Mouse (Mus musculus) liver, embryonic 14.5 days (tissue): Measurements from ENCODE around the gene Arid1b. TPM values are rescaled to one million over a fixed set of nuclear protein-coding genes. Genes with fewer than 3 reads are reported as not detected.
A peak's percentile ranks its signal among the peaks of the same experiment; 100 is the strongest.

Experiments used
- ATAC-seq: fragments of 200-750 bp; cut with Nextera tagmentation; 2 replicates; pipeline ENCODE4 v1.8.0; 2017; ENCODE audit warnings: moderate number of reproducible peaks, mild to moderate bottlenecking, moderate library complexity; ENCODE audit not compliant: insufficient read depth
- DNase-seq, 3 experiments: peaks; one replicate each; pipeline ENCODE4 v3.0.0-alpha.2; 2012 to 2013; ENCODE audit warnings: low read depth in 3 of 3, low spot score in 3 of 3
- H3K27ac ChIP-seq: fragments of 300-500 bp; sonication (generic); 2 replicates; pipeline ENCODE4 v1.5.1; 2014; ENCODE audit warnings: moderate library complexity, mild to moderate bottlenecking, control low read depth, inconsistent platforms
- H3K27me3 ChIP-seq: fragments of 300-500 bp; sonication (generic); 2 replicates; pipeline ENCODE4 v1.6.1; 2014; ENCODE audit warnings: mild to moderate bottlenecking, low read length, moderate library complexity; ENCODE audit not compliant: control insufficient read depth, insufficient read depth
- H3K36me3 ChIP-seq: fragments of 300-500 bp; sonication (generic); replicated peaks from 2 replicates; pipeline ENCODE4 v1.6.1; 2014; ENCODE audit warnings: low read depth; ENCODE audit not compliant: control insufficient read depth, insufficient read depth
- H3K4me1 ChIP-seq, 2 experiments: fragments of 200-500 bp in 1 of 2; fragments of 300-500 bp in 1 of 2; sonication (generic) in 1 of 2; replicated peaks; 2 replicates each; pipeline ENCODE4 v1.6.1; 2012 to 2014; ENCODE audit warnings: antibody characterized with exemption in 1 of 2, inconsistent platforms in 1 of 2, low read length in 1 of 2; ENCODE audit not compliant: control insufficient read depth in 2 of 2, insufficient read depth in 2 of 2
- H3K4me2 ChIP-seq: fragments of 300-500 bp; sonication (generic); 2 replicates; pipeline ENCODE4 v1.6.1; 2014; ENCODE audit warnings: low read depth, mild to moderate bottlenecking, control low read depth, moderate library complexity
- H3K4me3 ChIP-seq, 2 experiments: fragments of 200-500 bp in 1 of 2; fragments of 300-500 bp in 1 of 2; sonication (generic) in 1 of 2; 2 replicates each; pipeline ENCODE4 v1.5.1; 2012 to 2014; ENCODE audit warnings: low read depth in 2 of 2, low read length in 2 of 2, mild to moderate bottlenecking in 2 of 2, control low read depth in 1 of 2, inconsistent platforms in 1 of 2, moderate library complexity in 1 of 2; ENCODE audit not compliant: insufficient read depth in 1 of 2
- H3K9ac ChIP-seq: fragments of 300-500 bp; sonication (generic); replicated peaks from 2 replicates; pipeline ENCODE4 v1.6.1; 2014; ENCODE audit warnings: mild to moderate bottlenecking, control low read depth, moderate library complexity
- H3K9me3 ChIP-seq: fragments of 300-500 bp; sonication (generic); 2 replicates; pipeline ENCODE4 v1.6.1; 2016; ENCODE audit warnings: low read length, mixed read lengths; ENCODE audit not compliant: control insufficient read depth
- CTCF ChIP-seq: IDR thresholded peaks from 2 replicates; pipeline ENCODE4 v1.5.1; 2016; ENCODE audit warnings: antibody characterized with exemption, low read depth, control low read depth
- EP300 ChIP-seq: IDR thresholded peaks from 2 replicates; pipeline ENCODE4 v1.6.1; 2016; ENCODE audit warnings: antibody characterized with exemption, low read depth
- WGBS: fragments of 180-500 bp; shearing (Covaris S2); extraction: QIAGEN DNeasy Blood & Tissue Kit; methylation state at CpG from one replicate; pipeline ENCODE4 v1.1.7; 2014; ENCODE audit not compliant: insufficient replicate concordance; 5-methylcytosine and 5-hydroxymethylcytosine counted together
- polyA plus RNA-seq, 2 experiments: library from polyadenylated mRNA; depleted of rRNA in 1 of 2; stranded (reverse) in 1 of 2; unstranded in 1 of 2; fragments of >200 nt; fragmentation: Nextera tagmentation in 1 of 2; extraction: Ambion mirVana in 1 of 2; gene quantifications; 2 replicates each; pipeline versions ENCODE4 v1.2.1 to v1.2.3; 2012 to 2014

Arid1b gene
- polyA plus RNA-seq, 2 experiments: 2.6 to 3.1 TPM

DNA sequence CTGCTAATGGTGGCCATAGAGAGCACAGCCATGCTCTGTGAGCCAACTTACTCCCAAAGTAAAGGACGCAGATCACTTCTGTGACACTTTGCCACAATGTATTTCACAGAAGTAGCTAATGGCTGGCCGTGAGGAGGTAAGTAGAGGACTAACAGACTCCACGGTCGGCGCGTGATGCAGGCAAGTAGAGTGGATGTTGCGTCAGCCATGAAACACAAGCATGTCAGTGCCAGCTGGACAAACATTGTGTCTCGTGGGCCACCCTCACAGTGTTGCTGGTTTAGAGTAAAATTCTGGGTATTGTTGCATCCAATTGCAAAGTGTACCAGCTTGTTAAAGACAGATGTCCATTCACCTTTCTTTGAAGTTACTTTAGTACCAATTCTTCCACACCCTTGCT is 213.7 kb downstream of the Arid1b start:
- Histone ChIP-seq H3K9ac (no peak overlapping the region), H3K4me1 (peaks cover 3 to 26% of the 10 kb centered on the region in 2 experiments), H3K4me3 (no peak overlapping the region), H3K27me3 (no peaks in the 10 kb centered on the region), H3K27ac (no peak overlapping the region), H3K9me3 (no peaks in the 10 kb centered on the region), H3K4me2 (no peak overlapping the region), H3K36me3 (no peaks in the 10 kb centered on the region)
- TF ChIP-seq EP300 (no peak), CTCF (no peak)
- ATAC-seq (no peak), DNase-seq (no peak)
- 80% methylated on average over 8 of the region's 8 CpGs for WGBS

- H3K9ac ChIP-seq: no peak overlapping the region
- peak; percentile 67 for TF ChIP-seq CTCF
- TF ChIP-seq EP300: no peak
- no peaks in the 10 kb centered on the region for H3K36me3 ChIP-seq
- H3K4me3 ChIP-seq: no peak overlapping the region
- peaks cover 0 to 24% of the 10 kb centered on the region in 2 experiments; a peak in 2 of 4 replicates for H3K4me1 ChIP-seq
- no peaks in the 10 kb centered on the region for H3K9me3 ChIP-seq
- ATAC-seq: no peak
- 41% methylated on average over 3 of the region's 3 CpGs for WGBS
- DNase-seq: no peak
- H3K27ac ChIP-seq: no peak overlapping the region
- no peaks in the 10 kb centered on the region for H3K27me3 ChIP-seq
- no peak overlapping the region for H3K4me2 ChIP-seq
Observed at GRCm38 (mm10) chr17:5208362-5208761, 214.2 kb downstream of the Arid1b start.

GRCm38 (mm10) chr17:5209076-5209475 is 214.9 kb downstream of the Arid1b start:
- WGBS: 68% methylated on average over 1 of the region's 1 CpGs
- peaks cover 0 to 23% of the 10 kb centered on the region in 2 experiments; a peak in 2 of 4 replicates for H3K4me1 ChIP-seq
- H3K36me3 ChIP-seq: no peaks in the 10 kb centered on the region
- no peak for TF ChIP-seq CTCF
- no peak for TF ChIP-seq EP300
- no peaks in the 10 kb centered on the region for H3K9me3 ChIP-seq
- DNase-seq (no peak), ATAC-seq (no peak)
- no peak overlapping the region for H3K27ac ChIP-seq
- H3K27me3 ChIP-seq: no peaks in the 10 kb centered on the region
- no peak overlapping the region for H3K9ac ChIP-seq
- H3K4me3 ChIP-seq: no peak overlapping the region
- no peak overlapping the region for H3K4me2 ChIP-seq

- WGBS: 76% methylated on average over 6 of the region's 6 CpGs
- H3K9ac ChIP-seq: no peak overlapping the region
- H3K4me1 ChIP-seq: peaks cover 0 to 23% of the 10 kb centered on the region in 2 experiments; a peak in 2 of 4 replicates
- no peak overlapping the region for H3K27ac ChIP-seq
- TF ChIP-seq EP300 (no peak), CTCF (no peak)
- ATAC-seq (no peak), DNase-seq (no peak)
- no peaks in the 10 kb centered on the region for H3K27me3 ChIP-seq
- H3K4me2 ChIP-seq: no peak overlapping the region
- no peaks in the 10 kb centered on the region for H3K9me3 ChIP-seq
- H3K4me3 ChIP-seq: no peak overlapping the region
- no peaks in the 10 kb centered on the region for H3K36me3 ChIP-seq
Observed at GRCm38 (mm10) chr17:5210101-5210727, 216.1 kb downstream of the Arid1b start.

DNA sequence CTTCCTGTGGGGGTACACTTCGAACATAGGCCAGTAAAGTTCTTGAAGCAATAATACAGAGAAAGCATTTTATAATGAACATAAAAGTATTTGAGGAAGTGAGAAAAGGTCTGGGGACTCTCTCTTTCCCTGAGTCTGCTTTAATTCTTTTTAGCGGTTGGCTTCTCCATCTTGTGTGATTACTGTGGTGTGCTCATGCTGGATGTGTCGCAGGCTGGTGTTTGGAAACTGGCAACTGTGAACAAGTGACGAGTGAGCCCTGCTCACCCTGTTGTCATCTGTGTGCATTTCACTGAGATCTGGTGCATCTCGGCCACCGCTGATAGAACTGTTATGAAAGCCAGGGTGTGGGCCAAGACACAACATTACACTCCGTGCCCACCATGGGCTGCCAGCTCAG is 216.8 kb downstream of the Arid1b start:
- TF ChIP-seq CTCF (no peak), EP300 (no peak)
- Histone ChIP-seq H3K4me2 (no peak overlapping the region), H3K36me3 (no peaks in the 10 kb centered on the region), H3K4me3 (no peak overlapping the region), H3K27me3 (no peaks in the 10 kb centered on the region), H3K4me1 (peaks cover 0 to 23% of the 10 kb centered on the region in 2 experiments; a peak in 2 of 4 replicates), H3K9me3 (no peaks in the 10 kb centered on the region), H3K27ac (no peak overlapping the region), H3K9ac (no peak overlapping the region)
- DNase-seq: no peak
- 65% methylated on average over 7 of the region's 7 CpGs for WGBS
- no peak for ATAC-seq
